Mouse (Mus musculus): ENCODE measurements around the gene Fam92b.
A peak's percentile ranks its signal among the peaks of the same experiment; 100 is the strongest.

Fam92b gene

GRCm38 (mm10) chr8:120152636-120153035 lies 24.6 kb downstream of the Fam92b start:
- DNase-seq (ENCODE audit: low spot score in 2 of 2), result peak in 1 of 2 experiments; percentile 33

- no peak for DNase-seq (ENCODE audit: low spot score in 2 of 2)
These were observed 26.1 kb downstream of the Fam92b start for GRCm38 (mm10) chr8:120151151-120151550.

- no peak for DNase-seq (ENCODE audit: low spot score in 2 of 2)
These were observed 27.2 kb downstream of the Fam92b start for GRCm38 (mm10) chr8:120150028-120150427.

- DNase-seq (ENCODE audit: low spot score in 2 of 2), result no peak
These were observed 31.2 kb downstream of the Fam92b start for GRCm38 (mm10) chr8:120146051-120146450.

- DNase-seq (ENCODE audit: low spot score in 2 of 2), result no peak
These were observed 32.5 kb downstream of the Fam92b start for GRCm38 (mm10) chr8:120144652-120145301.

GRCm38 (mm10) chr8:120143911-120144651 lies 33.2 kb downstream of the Fam92b start:
- DNase-seq (ENCODE audit: low spot score in 2 of 2), result no peak

- no peak for DNase-seq (ENCODE audit: low spot score in 2 of 2)
These were observed 36.5 kb downstream of the Fam92b start for GRCm38 (mm10) chr8:120140769-120141168.

GRCm38 (mm10) chr8:120138958-120139357 lies 38.3 kb downstream of the Fam92b start:
- no peak for DNase-seq (ENCODE audit: low spot score in 2 of 2)

GRCm38 (mm10) chr8:120136618-120137017 lies 40.6 kb downstream of the Fam92b start:
- DNase-seq (ENCODE audit: low spot score in 2 of 2), result no peak

- no peak for DNase-seq (ENCODE audit: low spot score in 2 of 2)
These were observed 41.6 kb downstream of the Fam92b start for GRCm38 (mm10) chr8:120135687-120136086.

- no peak for DNase-seq (ENCODE audit: low spot score in 2 of 2)
These were observed 44.1 kb downstream of the Fam92b start for GRCm38 (mm10) chr8:120133169-120133568.

GRCm38 (mm10) chr8:120131158-120131557 lies 46.1 kb downstream of the Fam92b start:
- DNase-seq (ENCODE audit: low spot score in 2 of 2), result no peak

GRCm38 (mm10) chr8:120129547-120129946 lies 47.7 kb downstream of the Fam92b start:
- DNase-seq (ENCODE audit: low spot score in 2 of 2), result no peak

GRCm38 (mm10) chr8:120126357-120127161 lies 50.7 kb downstream of the Fam92b start:
- DNase-seq (ENCODE audit: low spot score in 2 of 2), result no peak

- no peak for DNase-seq (ENCODE audit: low spot score in 2 of 2)
These were observed 52.4 kb downstream of the Fam92b start for GRCm38 (mm10) chr8:120124836-120125389.

GRCm38 (mm10) chr8:120124261-120124660 lies 53.0 kb downstream of the Fam92b start:
- no peak for DNase-seq (ENCODE audit: low spot score in 2 of 2)

GRCm38 (mm10) chr8:120120951-120121350 lies 56.3 kb downstream of the Fam92b start:
- no peak for DNase-seq (ENCODE audit: low spot score in 2 of 2)

GRCm38 (mm10) chr8:120119931-120120330 lies 57.3 kb downstream of the Fam92b start:
- no peak for DNase-seq (ENCODE audit: low spot score in 2 of 2)

GRCm38 (mm10) chr8:120119429-120119828 lies 57.8 kb downstream of the Fam92b start:
- no peak for DNase-seq (ENCODE audit: low spot score in 2 of 2)

- no peak for DNase-seq (ENCODE audit: low spot score in 2 of 2)
These were observed 58.4 kb downstream of the Fam92b start for GRCm38 (mm10) chr8:120118847-120119246.

- no peak for DNase-seq (ENCODE audit: low spot score in 2 of 2)
These were observed 59.1 kb downstream of the Fam92b start for GRCm38 (mm10) chr8:120118162-120118561.

- DNase-seq (ENCODE audit: low spot score in 2 of 2), result no peak
These were observed 60.7 kb downstream of the Fam92b start for GRCm38 (mm10) chr8:120116600-120116999.
